Mouse (Mus musculus) retina, postnatal 7 days (tissue): ENCODE results near the gene Tmem95.
"Not testable (repeated sequence)": the region's sequence is repeated elsewhere in the genome, so short reads cannot be mapped to it uniquely, and the experiment has no call there.

Experiments
- DNase-seq: peaks from one replicate; pipeline ENCODE4 v3.0.0-alpha.2; 2012; ENCODE audit warnings: low read depth, low spot score

The Tmem95 gene

DNA sequence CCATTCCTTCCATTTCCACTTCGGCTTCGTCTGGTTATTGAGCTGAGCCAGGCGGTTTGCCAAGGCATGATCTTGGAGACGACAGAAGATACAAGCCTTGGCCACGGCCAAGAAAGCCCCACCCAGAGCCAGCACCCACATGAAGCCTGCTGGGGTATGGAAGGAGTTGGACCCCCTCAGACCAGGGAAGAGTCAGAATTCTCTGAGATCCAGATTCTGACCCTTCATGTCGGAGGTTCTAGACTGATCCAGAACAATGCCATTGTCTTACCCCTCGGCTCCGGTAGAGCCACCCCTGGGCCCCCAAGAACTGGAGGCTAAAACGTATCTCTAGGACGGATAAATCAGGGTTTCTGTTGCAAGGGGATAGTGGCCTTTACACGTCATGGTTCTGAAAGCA lies at the start of gene Tmem95:
Tmem95 (minus strand) TSS at position 141 of the 400 bp plus-strand sequence.
- no peak for DNase-seq

DNA sequence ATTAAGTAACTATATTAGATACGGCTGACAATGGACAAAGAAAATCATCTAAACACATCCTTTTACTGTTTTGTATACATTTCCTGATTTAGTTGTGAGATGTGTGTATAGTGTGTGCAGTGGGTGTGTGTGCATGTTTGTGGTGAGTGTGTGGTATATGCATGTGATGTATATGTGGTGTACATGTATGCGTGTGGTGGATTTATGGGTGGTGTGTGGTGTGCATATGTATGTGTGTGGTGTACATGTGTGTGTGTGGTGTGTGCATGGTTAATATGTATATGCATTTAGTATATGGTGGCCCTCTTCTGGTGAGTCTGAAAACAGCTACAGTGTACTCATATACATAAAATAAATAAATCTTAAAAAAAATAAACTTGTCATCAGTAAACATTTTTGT lies 49.7 kb upstream of the Tmem95 start:
- no peak for DNase-seq

DNA sequence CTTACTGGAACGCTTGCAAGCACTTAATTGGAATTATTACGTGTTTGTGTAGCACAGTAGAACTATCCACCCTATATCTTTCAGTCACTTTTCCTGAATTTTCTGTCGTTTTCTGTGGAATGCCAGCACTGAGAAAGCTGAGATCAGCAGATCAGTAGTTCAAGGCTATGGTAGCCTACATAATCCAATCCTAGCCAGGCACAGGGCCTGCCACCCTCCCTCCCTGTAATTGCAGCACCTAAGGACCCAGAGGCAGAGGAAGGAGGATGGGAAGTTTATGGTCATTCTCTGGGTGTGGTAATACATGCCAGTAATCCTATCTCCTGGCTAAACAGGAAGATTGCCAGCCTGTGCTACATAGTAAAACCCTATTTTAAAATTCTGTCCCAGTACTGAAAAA lies 45.0 kb upstream of the Tmem95 start:
- DNase-seq: no peak

DNA sequence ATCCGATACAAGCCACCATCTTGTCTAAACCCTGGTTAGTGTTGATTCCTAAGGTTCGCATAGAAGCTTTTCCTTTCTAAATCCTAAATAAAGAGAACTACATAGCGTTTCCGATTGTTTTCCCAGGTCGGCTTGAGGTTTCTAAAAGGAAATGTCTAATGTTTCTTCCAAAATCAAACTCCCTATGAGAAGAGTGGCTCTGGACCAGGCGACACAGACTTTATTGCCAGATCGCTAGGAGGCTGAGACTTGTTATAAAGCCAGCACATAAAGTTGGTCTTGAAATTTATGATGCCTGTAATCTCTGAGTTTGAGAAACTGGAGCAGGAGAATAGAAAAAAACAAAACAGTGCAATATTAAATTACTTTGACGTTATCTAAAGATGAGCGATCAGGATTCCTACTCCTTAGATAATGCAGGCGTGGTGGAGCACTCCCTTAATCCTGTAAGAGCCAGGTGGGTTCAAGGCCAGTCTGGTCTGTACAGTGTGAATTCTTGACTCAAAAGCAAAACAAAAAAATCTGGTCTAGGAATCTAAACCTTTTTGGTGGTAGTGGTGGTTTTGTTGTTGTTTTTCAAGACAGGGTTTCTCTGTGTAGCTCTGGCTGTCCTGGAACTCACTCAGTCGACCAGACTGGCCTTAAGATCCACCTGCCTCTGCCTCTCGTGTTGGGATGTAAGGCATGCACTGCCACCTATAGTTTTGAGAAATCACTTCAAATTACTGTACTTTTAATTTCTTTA lies 44.4 kb upstream of the Tmem95 start:
- DNase-seq: no peak

DNA sequence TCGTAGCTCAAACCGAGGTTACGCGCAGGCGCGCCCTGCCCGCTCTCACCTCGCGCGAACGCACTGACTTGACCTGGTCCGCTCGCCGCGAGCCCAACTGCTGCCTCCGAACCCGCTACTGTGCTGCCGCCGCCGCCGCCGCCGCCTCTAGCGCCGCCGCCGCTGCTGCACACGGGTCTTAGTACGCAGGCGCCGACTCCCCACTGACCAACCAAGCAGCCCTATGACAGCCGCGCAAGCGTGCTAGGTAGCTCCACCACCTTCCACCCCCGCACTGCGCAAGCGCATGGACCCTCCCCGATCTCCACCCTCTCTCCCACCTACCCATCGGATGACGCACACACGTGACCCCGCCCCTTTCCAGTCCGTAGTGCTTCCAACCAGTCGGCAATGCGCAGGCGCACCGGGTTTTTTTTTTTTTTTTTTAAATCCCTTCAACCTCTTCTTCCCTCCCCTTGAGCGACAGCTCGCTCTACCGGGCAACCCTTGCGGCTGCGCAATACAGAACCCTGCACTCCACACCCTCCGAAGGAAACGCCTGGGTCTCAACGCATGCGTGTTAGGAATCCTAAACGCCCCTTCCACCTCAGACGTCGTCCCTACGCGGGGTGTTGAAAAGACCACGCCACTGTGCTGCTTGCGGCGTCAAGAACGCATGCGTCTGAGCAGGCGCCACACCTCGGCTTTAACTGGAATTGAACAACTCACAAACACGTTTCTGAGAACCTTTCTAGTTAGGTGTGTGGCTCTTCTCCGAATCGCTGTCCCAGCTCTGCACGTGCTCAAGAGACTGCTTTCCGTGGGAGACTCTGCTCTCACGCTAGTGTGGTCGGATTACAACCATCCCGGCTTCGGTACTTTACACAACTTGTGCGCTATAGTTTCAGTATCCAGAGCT lies 43.5 kb upstream of the Tmem95 start, which contains the start of gene Eif5a:
Eif5a (minus strand) TSS at position 845 of the 898 bp plus-strand sequence.
- peak; percentile 100 for DNase-seq

DNA sequence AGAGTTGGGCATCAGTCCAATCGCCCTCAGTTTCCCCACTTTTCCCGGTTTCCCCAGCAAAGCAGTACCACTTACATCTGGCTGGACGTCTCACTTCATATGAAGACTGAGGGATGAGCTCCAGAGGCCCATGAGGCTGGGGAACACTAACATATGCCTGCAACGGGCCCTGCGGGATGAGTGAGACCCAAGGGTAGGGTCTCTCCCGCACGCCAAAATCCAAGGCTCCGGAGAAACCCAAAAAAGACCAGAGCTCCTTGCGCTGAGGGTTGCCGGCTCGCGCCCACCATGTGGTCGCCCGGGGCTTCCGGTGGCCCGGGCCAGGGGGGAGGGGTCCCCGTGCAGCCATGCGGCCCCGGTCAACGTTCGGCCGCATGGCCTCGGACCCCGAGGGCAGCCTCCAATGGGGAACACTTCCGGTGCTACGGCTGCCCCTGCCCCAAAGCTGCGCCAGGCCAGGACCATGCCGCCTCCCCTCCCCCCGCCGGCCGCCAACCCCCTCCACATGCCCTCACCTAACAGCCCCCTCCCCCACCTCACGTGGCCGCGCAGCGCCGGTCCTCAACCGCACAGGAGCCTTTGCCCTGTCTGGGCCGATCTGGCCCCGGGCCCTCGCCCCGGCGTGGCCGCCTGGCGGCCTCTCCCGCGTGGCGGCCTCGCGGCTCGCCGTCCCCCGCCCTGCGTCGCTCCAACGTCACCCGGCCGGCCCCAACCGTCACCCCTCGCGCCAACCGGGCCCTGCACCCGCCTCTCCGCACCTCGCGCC lies 42.6 kb upstream of the Tmem95 start:
- DNase-seq: no peak

DNA sequence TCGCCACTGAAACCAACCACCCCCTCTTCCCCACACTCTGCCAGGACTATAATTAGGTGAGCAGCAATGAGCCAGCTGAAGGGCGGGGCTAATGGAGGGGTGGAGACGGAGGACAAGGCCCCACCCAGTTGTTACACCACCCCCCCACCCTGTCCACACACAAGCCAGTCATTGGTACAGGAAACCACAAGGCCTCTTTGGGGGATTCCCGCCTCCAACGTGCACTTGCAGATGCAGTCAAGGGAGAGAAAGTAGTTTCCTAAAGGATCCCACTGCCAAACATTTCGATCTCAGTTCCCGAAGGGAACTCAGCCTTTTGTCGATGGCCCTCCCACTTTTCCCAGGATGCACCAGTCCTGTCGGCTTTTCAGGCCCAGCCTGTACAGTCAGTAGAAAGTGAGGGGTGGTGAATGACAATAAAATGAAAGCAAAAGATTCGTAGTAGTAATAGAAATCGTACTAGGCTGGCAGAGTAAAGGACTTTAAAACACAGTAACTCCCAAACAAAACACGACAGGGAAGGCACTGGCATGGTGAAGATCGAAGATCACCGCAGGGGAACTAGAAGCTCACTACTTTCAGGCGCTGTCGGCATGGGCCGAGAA lies 41.9 kb upstream of the Tmem95 start:
- no peak for DNase-seq

DNA sequence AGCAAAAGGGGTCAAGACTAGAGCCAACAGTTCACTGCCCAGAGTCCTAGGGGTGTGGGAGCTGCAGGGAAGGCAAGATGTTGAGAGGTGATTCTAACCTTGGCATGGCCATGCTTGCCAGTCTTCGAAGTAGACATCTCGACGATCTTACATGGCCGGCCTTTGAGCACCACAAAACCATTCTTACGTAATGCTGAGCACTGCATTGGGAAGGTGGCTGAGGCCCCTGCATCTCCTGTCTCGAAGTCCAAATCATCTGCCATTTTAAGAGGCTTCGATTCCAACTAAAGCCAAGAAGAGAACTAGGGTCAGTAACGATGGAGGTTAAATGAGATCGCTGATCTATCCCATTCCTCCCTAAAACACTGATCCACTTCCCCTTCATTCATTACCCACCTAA lies 41.2 kb upstream of the Tmem95 start:
- no peak for DNase-seq

DNA sequence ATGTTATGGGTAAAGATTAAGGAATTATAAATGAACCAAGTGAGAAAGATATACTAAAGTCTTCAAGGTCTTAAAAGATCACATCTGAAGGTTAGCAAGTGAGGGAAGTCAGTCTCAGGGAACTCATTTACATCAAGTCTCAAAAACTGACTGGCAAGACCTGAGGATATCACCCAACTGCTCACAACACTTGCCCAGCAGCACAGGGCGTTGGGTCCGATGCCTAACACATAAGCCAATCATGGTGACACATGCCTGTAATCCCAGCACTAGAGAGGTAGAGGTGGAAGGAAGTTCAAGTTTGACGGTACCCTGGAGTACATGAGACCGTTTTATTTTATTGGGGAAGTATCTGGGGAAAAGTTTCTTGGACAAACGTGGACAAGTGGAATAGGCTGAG lies 40.3 kb upstream of the Tmem95 start:
- no peak for DNase-seq

DNA sequence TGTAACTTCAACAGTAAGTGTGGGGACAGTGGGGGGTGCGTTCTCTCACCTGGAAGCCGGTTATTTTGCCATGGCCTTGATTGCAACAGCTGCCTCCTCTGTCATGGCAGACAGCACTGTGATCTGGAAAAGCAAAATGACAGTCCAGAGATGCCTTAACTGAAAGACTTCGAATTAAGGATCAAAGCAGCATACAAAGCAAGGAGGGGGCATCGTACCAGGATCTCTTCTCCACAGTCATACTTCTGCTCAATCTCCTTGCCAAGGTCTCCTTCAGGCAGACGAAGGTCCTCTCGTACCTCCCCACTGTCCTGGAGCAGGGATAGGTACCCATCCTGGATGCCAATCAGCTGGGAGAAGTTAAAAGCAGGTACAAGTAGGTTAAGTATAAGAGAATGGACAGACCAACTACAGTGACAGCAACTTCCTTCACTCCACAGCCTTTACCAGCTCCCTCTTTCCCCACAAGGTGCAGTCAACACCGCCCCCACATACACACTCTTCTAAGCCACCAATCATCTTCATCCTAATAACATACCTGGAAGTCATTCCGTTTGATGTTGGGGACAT lies 39.6 kb upstream of the Tmem95 start:
- no peak for DNase-seq

DNA sequence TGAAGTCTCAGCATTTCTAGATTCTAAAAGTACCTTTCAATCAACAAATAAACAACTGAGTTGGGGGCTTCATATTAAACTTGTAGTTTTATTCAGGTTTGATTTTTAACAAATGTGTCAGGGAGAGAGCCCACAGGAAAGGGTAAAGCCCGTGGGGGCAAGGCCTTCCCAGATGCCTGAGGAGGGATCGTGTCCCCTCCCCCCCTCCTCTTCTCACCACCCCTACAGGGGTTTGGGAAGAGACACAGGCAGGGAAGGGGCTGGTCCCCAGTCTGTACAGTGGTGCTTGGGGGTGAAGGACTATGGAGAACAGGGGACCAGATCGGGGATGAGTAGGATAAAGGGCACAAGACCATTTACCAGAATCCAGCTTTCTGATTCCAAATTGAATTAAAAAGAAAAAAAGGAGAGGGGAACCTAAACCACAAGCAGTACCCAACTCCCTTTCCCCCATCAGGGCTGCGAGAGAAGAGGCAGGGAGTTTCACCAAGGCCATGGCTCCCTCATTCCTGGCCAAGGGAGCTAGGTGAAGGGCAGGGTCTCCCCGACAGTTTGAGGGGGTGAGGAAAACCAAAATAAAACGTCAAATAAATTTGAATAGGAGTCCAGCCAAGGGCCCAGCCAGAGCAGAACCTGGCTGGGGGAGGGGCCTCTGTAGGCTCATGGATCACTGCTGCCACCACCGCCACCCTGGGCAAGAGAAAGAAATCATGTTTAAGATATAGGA lies 39.0 kb upstream of the Tmem95 start:
- not testable (repeated sequence) for DNase-seq

DNA sequence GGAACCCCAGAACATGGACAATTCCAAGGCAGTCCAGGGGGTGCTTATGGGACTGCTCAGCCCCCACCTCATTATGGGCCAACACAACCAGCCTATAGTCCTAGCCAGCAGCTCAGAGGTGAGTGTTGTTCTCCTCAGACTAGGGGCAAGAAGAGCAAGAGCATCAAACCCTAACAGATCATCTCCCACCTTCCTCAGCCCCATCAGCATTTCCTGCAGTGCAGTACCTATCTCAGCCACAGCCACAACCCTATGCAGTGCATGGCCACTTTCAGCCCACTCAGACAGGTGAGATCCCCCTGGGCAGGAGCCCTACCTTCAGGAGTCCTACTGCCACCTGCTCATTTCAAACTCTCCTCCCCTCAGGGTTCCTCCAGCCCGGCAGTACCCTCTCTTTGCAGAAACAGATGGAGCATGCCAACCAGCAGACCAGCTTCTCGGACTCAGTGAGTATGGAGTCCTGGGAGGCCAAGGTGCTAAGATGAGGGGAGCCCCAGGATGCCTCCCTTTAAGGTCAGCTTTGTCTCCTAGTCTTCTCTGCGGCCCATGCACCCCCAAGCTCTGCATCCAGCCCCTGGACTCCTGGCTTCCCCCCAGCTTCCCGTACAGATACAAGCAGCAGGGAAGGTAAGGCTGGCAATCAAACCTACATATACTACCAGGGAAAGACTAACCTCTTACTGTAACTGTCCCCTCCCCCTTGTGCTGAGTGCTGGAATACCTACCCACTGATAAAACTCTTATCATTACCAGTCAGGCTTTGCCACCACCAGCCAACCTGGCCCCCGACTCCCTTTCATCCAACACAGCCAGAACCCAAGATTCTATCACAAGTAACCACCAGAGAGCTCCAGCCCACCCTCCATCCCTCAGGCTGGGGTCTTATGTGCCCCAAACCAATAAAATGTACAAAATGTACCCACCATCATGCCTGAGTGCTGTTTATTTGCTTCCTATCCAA lies 38.1 kb upstream of the Tmem95 start:
- DNase-seq: no peak

DNA sequence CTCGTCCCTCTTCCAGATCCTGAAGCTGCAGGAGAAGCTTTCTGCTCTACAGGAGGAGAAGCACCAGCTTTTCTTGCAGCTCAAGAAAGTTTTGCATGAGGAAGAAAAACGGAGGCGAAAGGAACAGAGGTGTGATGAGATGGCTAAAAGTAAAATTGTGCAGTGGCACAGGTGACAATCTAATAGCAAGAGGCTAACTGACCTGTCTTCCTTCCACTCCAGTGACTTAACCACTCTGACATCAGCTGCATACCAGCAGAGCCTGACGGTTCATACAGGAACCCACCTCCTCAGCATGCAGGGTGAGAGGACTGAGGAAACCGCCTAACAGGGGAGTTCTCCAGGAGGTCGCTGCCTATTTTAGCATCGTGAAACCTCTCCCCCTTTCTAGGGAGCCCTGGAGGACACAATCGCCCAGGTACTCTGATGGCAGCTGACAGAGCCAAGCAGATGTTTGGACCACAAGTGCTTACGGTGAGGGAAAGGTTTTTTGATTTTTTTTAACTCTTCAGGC lies 37.2 kb upstream of the Tmem95 start:
- no peak for DNase-seq

DNA sequence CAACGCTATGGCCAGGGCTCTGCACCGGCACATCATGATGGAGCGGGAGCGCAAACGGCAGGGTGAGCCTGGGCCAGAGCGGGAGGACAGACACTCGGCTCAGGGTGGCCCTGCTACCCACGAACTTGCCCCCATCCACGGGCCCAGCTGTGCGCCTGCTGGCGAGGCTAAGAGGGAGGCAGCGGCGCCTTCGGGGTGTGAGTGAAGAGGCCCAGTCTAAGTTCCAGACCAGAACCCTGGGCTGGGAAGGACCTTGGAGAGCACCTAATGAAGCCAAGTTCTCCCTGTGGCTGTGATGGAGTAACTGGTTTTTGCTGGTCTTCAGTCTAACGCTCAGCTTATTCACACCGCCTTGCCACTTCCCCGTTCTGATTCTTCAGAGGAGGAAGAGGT lies 36.5 kb upstream of the Tmem95 start:
- DNase-seq: no peak

DNA sequence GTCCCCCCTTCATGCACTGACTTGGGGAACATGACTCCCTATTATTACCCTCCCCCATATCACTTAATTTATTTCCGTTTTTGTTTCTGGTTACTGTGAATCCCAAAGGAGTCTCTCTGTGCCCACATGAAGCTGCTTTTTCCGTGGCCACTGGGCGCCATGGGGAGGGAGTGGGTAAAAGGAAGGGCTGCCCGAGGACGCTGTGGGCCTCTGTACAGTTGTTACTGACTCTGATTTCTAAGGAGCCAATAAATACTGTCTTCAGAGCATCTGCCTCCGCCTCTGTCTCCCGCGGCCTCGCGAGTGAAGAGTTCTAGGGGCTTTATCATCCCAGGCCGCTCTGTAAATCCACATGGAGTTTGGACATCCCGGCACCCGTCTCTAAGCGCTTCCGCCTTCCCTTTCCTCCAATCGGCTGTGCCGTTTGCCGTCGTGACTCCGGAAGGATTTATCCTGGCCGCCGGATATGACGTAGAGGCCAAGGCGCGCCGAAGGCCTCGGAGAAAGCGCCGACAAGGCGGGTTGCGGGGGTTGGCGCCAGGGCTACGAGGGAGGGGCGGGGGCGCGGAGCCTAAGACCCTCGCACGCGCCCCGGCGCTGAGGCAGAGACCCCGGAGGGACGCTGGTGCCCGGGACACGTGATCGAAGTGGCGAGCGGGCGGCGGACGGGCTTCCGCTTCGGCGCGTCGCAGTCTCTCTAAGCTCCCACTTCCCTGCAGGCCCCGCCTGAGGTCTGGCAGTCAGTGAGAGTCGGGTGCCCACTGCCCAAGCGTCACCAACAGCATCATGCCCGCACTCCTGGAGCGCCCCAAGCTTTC lies 35.9 kb upstream of the Tmem95 start, which contains the start of gene Gps2:
Gps2 (plus strand) TSS at position 335 of the 818 bp plus-strand sequence.
- DNase-seq: peak; percentile 95

DNA sequence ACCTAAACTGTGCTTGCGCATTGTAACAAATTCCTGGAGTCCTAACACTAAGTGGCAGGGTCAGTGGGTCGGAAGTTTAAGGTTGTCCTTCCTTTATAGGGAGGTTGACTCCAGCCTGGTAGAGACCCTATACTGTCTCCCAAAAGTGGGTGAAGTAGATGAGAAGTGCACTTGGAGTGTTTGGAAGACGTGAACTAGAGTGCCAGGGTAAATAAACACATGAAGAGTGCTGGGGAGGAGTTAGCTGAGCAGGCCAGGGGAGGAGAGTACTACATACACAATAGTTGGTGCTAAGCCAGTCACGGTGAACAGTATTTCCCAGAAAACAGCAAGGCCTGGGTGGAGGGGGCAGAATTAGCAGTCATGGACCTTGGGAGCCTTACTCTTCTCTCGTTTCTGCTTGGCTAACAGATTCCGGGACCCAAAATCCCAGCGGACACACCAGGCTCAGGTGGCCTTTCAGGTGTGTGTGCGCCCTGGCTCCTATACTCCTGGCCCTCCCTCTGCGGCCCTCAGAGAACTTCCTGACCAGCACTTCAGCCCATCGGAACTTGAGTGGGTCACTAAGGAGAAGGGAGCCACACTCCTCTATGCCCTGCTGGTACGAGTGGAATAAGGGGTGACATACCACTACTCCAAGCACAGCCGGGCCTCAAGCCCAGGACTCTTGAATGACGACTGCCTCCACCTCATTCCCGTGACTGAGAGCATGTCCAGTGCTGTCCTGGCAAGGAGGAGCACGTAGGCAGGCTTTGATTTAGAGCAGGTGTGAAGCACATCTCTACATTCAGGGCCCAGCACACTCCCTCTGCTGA lies 35.1 kb upstream of the Tmem95 start:
- DNase-seq: no peak

DNA sequence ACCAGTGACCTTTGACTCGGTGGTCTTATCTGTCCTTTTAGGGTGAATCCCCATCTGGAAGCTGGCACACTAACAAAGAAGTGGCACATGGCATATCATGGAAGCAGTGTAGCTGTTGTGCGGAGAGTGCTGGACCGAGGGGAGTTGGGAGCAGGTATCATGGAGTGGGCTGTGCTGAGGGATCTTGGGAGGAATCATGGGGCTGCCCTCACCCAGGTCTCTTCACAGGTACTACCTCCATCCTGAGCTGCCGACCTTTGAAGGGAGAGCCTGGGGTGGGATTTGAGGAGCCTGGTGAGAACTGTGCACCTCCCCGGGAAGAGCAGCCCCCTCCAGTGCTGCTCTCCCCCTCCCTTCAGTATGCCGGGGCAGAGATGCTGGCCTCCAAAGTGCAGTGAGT lies 33.9 kb upstream of the Tmem95 start:
- no peak for DNase-seq
